Mouse (Mus musculus) hindbrain, embryonic 15.5 days (tissue): ENCODE data around the gene Ccr7. TPM values are rescaled to one million over a fixed set of nuclear protein-coding genes. Genes with fewer than 3 reads are reported as not detected.

Source experiments
- ATAC-seq: fragments of 200-750 bp; cut with Nextera tagmentation; 2 replicates; pipeline ENCODE4 v1.8.0; 2017; ENCODE audit warnings: low read depth, moderate number of reproducible peaks, moderate TSS enrichment; ENCODE audit not compliant: low FRiP score
- H3K27ac ChIP-seq: fragments of 300-500 bp; sonication (generic); replicated peaks from 2 replicates; pipeline ENCODE4 v1.5.1; 2015; ENCODE audit warnings: mild to moderate bottlenecking, inconsistent platforms
- H3K27me3 ChIP-seq: fragments of 300-500 bp; sonication (generic); 2 replicates; pipeline ENCODE4 v1.6.1; 2015; ENCODE audit warnings: control low read depth, inconsistent platforms
- H3K36me3 ChIP-seq: fragments of 300-500 bp; sonication (generic); 2 replicates; pipeline ENCODE4 v1.6.1; 2015; ENCODE audit warnings: control low read depth, inconsistent platforms
- H3K4me1 ChIP-seq: fragments of 300-500 bp; sonication (generic); replicated peaks from 2 replicates; pipeline ENCODE4 v1.6.1; 2015; ENCODE audit warnings: control low read depth, inconsistent platforms
- H3K4me2 ChIP-seq: fragments of 300-500 bp; sonication (generic); 2 replicates; pipeline ENCODE4 v1.6.1; 2015; ENCODE audit warnings: moderate library complexity, mild to moderate bottlenecking, inconsistent platforms
- H3K4me3 ChIP-seq: fragments of 300-500 bp; sonication (generic); 2 replicates; pipeline ENCODE4 v1.5.1; 2015; ENCODE audit warnings: mild to moderate bottlenecking, inconsistent platforms
- H3K9ac ChIP-seq: fragments of 300-500 bp; sonication (generic); 2 replicates; pipeline ENCODE4 v1.6.1; 2015; ENCODE audit warnings: inconsistent platforms
- H3K9me3 ChIP-seq: fragments of 300-500 bp; sonication (generic); 2 replicates; pipeline ENCODE4 v1.6.1; 2016; ENCODE audit warnings: control low read depth, inconsistent platforms
- WGBS: fragments of 180-500 bp; shearing (Covaris S2); methylation state at CpG from one replicate; pipeline ENCODE4 v1.1.7; 2015; 5-methylcytosine and 5-hydroxymethylcytosine counted together
- polyA plus RNA-seq: library from polyadenylated mRNA; unstranded; fragments of >200 nt; fragmentation: Nextera tagmentation; extraction: Ambion mirVana; gene quantifications from 2 replicates; pipeline ENCODE4 v1.2.1, GENCODE M21; 2015

The Ccr7 gene
- polyA plus RNA-seq, 1 experiment from 2014 or later = 0.08 TPM

GRCm38 (mm10) chr11:99104609-99105410 is 50.1 kb downstream of the Ccr7 start:
- H3K27ac ChIP-seq = no peak overlapping the region
- WGBS = 90% methylated on average over 9 of the region's 9 CpGs
- H3K4me2 ChIP-seq = no peak overlapping the region
- H3K36me3 ChIP-seq = no peaks in the 10 kb centered on the region
- no peaks in the 10 kb centered on the region for H3K9me3 ChIP-seq
- no peaks in the 10 kb centered on the region for H3K4me1 ChIP-seq
- no peak overlapping the region for H3K9ac ChIP-seq
- no peak for ATAC-seq
- no peaks in the 10 kb centered on the region for H3K27me3 ChIP-seq
- H3K4me3 ChIP-seq = no peak overlapping the region

GRCm38 (mm10) chr11:99102575-99103270 is 52.2 kb downstream of the Ccr7 start:
- H3K36me3 ChIP-seq = no peaks in the 10 kb centered on the region
- H3K4me1 ChIP-seq = no peaks in the 10 kb centered on the region
- no peaks in the 10 kb centered on the region for H3K27me3 ChIP-seq
- no peak overlapping the region for H3K4me3 ChIP-seq
- H3K4me2 ChIP-seq = no peak overlapping the region
- H3K9me3 ChIP-seq = no peaks in the 10 kb centered on the region
- 90% methylated on average over 9 of the region's 9 CpGs for WGBS
- H3K27ac ChIP-seq = no peak overlapping the region
- no peak overlapping the region for H3K9ac ChIP-seq
- no peak for ATAC-seq

DNA sequence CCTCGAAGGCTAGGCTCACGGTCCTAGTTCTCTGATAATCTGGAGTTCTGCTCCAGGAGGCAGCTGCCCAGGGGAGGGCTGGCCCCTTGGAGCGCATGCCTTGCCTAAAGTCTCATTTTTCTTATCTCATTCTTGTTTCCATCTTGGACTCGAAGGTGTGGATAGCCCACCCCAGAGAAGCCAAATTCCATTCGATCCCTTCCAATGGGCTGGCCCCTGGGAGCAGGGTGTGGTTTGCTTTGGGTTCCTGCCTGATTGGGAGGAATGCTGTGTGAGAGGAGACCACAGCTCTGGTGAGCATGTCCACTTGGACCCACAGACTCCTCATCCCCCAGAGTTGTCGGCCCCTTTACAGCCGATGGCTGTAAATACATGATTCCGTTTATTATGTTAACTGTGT is 53.2 kb downstream of the Ccr7 start:
- no peak for ATAC-seq
- no peaks in the 10 kb centered on the region for H3K36me3 ChIP-seq
- no peak overlapping the region for H3K27ac ChIP-seq
- H3K4me2 ChIP-seq = no peak overlapping the region
- no peak overlapping the region for H3K4me3 ChIP-seq
- WGBS = 88% methylated on average over 8 of the region's 8 CpGs
- H3K9ac ChIP-seq = no peak overlapping the region
- no peaks in the 10 kb centered on the region for H3K4me1 ChIP-seq
- H3K9me3 ChIP-seq = no peaks in the 10 kb centered on the region
- no peaks in the 10 kb centered on the region for H3K27me3 ChIP-seq

GRCm38 (mm10) chr11:99100215-99100614 is 54.7 kb downstream of the Ccr7 start:
- WGBS = 83% methylated on average over 5 of the region's 5 CpGs

DNA sequence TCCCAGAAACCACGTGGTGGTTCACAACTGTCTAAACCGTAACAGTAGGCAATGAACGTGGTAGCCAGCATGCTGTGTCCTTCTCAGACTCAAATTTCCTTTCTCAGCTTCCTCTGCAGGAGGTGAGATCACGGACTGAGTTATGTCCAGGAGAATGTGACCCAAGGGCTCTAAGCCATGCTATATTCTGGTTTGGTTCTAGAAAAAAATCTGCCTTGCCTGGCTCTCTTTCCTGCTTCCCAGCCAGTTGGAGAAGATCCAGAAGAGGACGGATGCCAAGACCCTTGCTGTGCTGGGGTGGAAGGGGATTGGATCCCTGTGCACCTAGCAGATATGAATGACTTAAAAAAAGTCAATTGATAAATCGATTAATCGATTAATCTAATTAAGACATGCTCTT is 55.4 kb downstream of the Ccr7 start:
- H3K4me1 ChIP-seq = no peaks in the 10 kb centered on the region
- H3K4me3 ChIP-seq = no peak overlapping the region
- no peaks in the 10 kb centered on the region for H3K27me3 ChIP-seq
- H3K36me3 ChIP-seq = no peaks in the 10 kb centered on the region
- H3K9ac ChIP-seq = no peak overlapping the region
- H3K9me3 ChIP-seq = no peaks in the 10 kb centered on the region
- no peak for ATAC-seq
- no peak overlapping the region for H3K27ac ChIP-seq
- WGBS = 72% methylated on average over 7 of the region's 7 CpGs
- no peak overlapping the region for H3K4me2 ChIP-seq

More at GRCm38 (mm10) chr11:99100215-99100614, 54.7 kb downstream of the Ccr7 start:
- Histone ChIP-seq H3K4me1 (no peaks in the 10 kb centered on the region), H3K27ac (no peak overlapping the region), H3K4me2 (no peak overlapping the region), H3K4me3 (no peak overlapping the region), H3K27me3 (no peaks in the 10 kb centered on the region), H3K9ac (no peak overlapping the region), H3K36me3 (no peaks in the 10 kb centered on the region), H3K9me3 (no peaks in the 10 kb centered on the region)
- no peak for ATAC-seq

DNA sequence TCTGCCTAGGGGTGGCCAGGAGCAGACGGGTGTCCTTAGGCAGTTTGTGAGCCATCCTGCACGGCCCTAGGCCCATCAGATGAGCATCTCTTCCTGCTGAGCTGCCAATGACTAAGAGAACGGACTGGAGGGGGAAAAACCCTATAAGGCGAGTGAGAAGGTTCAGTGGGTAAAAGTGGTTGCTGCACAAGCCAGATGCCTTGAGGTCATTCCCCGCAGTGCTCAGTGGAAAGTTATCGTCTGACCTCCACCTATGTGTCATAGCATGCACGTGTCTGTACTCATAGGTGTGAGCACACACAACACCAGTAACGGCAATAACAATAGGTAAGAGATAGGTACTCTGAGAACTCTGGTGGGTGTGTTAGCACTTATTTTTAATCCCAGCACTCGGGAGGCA is 56.0 kb downstream of the Ccr7 start:
- ATAC-seq = no peak
- H3K27me3 ChIP-seq = no peaks in the 10 kb centered on the region
- no peaks in the 10 kb centered on the region for H3K4me1 ChIP-seq
- H3K27ac ChIP-seq = no peak overlapping the region
- no peak overlapping the region for H3K9ac ChIP-seq
- no peaks in the 10 kb centered on the region for H3K36me3 ChIP-seq
- no peak overlapping the region for H3K4me2 ChIP-seq
- no peak overlapping the region for H3K4me3 ChIP-seq
- H3K9me3 ChIP-seq = no peaks in the 10 kb centered on the region
- WGBS = 89% methylated on average over 9 of the region's 9 CpGs

DNA sequence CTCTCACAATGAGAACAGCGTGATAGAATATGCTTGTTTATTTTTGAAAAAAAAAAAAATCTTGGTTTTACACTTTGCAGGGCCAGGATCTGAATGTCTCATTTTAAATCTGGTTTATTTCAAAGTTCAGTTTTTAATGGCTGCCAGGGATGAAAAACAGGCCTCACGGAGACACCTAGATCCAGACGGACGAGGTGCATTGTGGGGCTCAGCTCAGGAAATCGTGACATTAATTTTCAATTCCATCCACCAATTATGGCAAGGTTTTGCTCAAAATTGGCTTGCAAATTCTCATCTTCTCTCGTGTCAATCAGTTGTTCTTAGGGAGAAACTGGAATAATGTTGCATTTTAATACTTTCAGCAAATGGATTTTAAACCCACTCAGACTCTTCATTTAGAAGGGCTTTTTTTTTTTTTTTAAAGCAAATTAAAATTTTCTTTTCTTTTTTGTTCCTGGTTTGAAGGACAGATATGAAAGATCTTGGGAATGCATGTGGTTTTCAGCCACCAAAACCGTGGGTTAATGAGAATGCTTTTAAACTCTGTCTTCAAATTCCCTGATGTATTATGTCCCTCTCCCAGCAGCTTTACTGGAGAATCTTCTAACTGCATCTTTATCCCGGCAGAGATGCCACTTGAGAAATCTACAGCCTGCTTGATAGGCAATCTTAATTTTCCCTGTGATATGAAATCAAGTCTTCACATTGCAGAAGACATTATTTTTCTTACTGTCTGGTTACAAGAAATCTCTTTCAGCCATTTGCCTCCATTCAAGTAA is 57.7 kb downstream of the Ccr7 start:
- H3K4me3 ChIP-seq = no peak overlapping the region
- H3K9me3 ChIP-seq = no peaks in the 10 kb centered on the region
- H3K36me3 ChIP-seq = no peaks in the 10 kb centered on the region
- H3K4me2 ChIP-seq = no peak overlapping the region
- 71% methylated on average over 8 of the region's 8 CpGs for WGBS
- H3K27me3 ChIP-seq = no peaks in the 10 kb centered on the region
- ATAC-seq = no peak
- no peak overlapping the region for H3K9ac ChIP-seq
- no peak overlapping the region for H3K27ac ChIP-seq
- H3K4me1 ChIP-seq = no peaks in the 10 kb centered on the region

- no peak for ATAC-seq
- no peak overlapping the region for H3K27ac ChIP-seq
- 84% methylated on average over 4 of the region's 4 CpGs for WGBS
These were observed 58.5 kb downstream of the Ccr7 start for GRCm38 (mm10) chr11:99096417-99096816.

GRCm38 (mm10) chr11:99095759-99096158 is 59.1 kb downstream of the Ccr7 start:
- H3K4me1 ChIP-seq = no peaks in the 10 kb centered on the region
- no peak overlapping the region for H3K27ac ChIP-seq
- ATAC-seq = no peak
- WGBS = 81% methylated on average over 4 of the region's 4 CpGs
- H3K9me3 ChIP-seq = no peaks in the 10 kb centered on the region
- H3K9ac ChIP-seq = no peak overlapping the region
- H3K27me3 ChIP-seq = no peaks in the 10 kb centered on the region
- no peak overlapping the region for H3K4me2 ChIP-seq
- no peaks in the 10 kb centered on the region for H3K36me3 ChIP-seq
- H3K4me3 ChIP-seq = no peak overlapping the region

More at GRCm38 (mm10) chr11:99096417-99096816, 58.5 kb downstream of the Ccr7 start:
- no peak overlapping the region for H3K4me2 ChIP-seq
- no peaks in the 10 kb centered on the region for H3K27me3 ChIP-seq
- no peaks in the 10 kb centered on the region for H3K4me1 ChIP-seq
- no peaks in the 10 kb centered on the region for H3K9me3 ChIP-seq
- H3K36me3 ChIP-seq = no peaks in the 10 kb centered on the region
- no peak overlapping the region for H3K9ac ChIP-seq
- no peak overlapping the region for H3K4me3 ChIP-seq

DNA sequence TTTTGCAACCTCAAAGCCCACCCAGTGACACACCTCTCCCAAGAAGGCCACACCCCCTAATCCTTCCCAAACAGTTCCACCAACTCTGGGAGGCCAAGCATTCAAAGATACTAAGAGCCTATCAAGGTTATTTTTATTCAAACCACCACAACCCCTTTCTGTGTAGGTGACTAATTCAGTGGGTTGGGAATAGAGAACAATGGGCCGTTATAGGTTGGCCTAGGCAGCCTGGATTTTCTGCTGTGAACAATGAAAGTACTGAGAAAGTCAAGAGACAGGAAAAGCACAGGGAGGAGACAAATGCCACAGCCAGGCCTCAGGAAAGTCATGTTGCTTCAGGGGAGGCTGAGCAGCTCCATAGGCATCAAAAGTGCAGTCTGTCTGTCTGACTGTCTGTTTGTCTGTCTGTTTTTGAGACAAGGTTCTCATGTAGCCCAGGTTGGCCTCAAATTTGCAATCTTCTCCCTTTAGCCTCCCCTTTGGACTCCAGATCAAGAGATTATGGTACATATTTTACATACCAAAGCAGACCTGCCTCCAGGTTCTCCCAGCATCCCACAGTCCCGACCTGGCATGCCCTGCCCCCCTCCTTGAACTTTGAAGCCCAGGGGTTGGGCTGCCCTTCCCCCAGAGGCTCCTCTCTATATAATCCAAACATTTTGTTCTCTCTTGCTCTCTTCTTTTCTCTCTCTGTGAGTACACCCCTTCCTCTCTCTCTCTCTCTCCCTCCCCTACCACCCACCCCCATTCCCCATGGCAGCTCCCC is 59.8 kb downstream of the Ccr7 start:
- ATAC-seq = no peak
- WGBS = 64% methylated on average over 2 of the region's 2 CpGs
- no peaks in the 10 kb centered on the region for H3K4me1 ChIP-seq
- no peaks in the 10 kb centered on the region for H3K27me3 ChIP-seq
- H3K27ac ChIP-seq = no peak overlapping the region
- no peaks in the 10 kb centered on the region for H3K36me3 ChIP-seq
- H3K4me3 ChIP-seq = no peak overlapping the region
- H3K4me2 ChIP-seq = no peak overlapping the region
- H3K9ac ChIP-seq = no peak overlapping the region
- no peaks in the 10 kb centered on the region for H3K9me3 ChIP-seq
